Mouse (Mus musculus): Measurements from ENCODE around the gene C3. TPM values are rescaled to one million over a fixed set of nuclear protein-coding genes. Genes with fewer than 3 reads are reported as not detected.

C3 gene
- polyA plus RNA-seq, 1 experiment from 2014 or later, result 1.8 TPM

- Histone ChIP-seq H3K4me1 (replicated peaks) (peaks cover 31% of the 10 kb centered on the region), H3K27ac (peak within 1 kb of the TSS; percentile 95), H3K9me3 (replicated peaks) (no peaks in the 10 kb centered on the region), H3K36me3 (peaks cover 7% of the 10 kb centered on the region; the same call in 1 of the 2 replicates), H3K4me2 (peak within 1 kb of the TSS; percentile 96), H3K27me3 (no peaks in the 10 kb centered on the region), H3K9ac (peak within 1 kb of the TSS; percentile 59), H3K4me3 (peak within 1 kb of the TSS; percentile 94)
- WGBS, result under 1% methylated on average over 50 of the region's 52 CpGs
- ATAC-seq (replicated peaks; ENCODE audit: insufficient number of reproducible peaks, insufficient read depth, low FRiP score, low read depth), result peak; percentile 54
Measured at GRCm38 (mm10) chr17:57249186-57250181, 21.5 kb upstream of the C3 start, which contains the start of gene Trip10. TSS of gene Trip10 (plus strand) at chr17:57249455.

GRCm38 (mm10) chr17:57248771-57249170 lies 20.8 kb upstream of the C3 start:
- 11% methylated on average over 13 of the region's 13 CpGs for WGBS

GRCm38 (mm10) chr17:57248201-57248699 lies 20.3 kb upstream of the C3 start, which contains the start of gene Gpr108:
TSS of gene Gpr108 (minus strand) at chr17:57248446.
- Histone ChIP-seq H3K36me3 (no peaks in the 10 kb centered on the region), H3K27me3 (no peaks in the 10 kb centered on the region), H3K9ac (peak within 1 kb of the TSS; percentile 85), H3K9me3 (replicated peaks) (no peaks in the 10 kb centered on the region), H3K4me1 (replicated peaks) (peaks cover 31% of the 10 kb centered on the region), H3K4me2 (peak within 1 kb of the TSS; percentile 96), H3K27ac (peak within 1 kb of the TSS; percentile 96), H3K4me3 (peak within 1 kb of the TSS; percentile 94)
- ATAC-seq (replicated peaks; ENCODE audit: insufficient number of reproducible peaks, insufficient read depth, low FRiP score, low read depth), result peak; percentile 53
- WGBS, result under 1% methylated on average over 12 of the region's 12 CpGs

More at GRCm38 (mm10) chr17:57248771-57249170, 20.8 kb upstream of the C3 start:
- Histone ChIP-seq H3K4me2 (peak overlapping the region; percentile 96), H3K36me3 (peaks cover under 1% of the 10 kb centered on the region; the same call in 1 of the 2 replicates), H3K4me3 (peak overlapping the region; percentile 94), H3K9me3 (replicated peaks) (no peaks in the 10 kb centered on the region), H3K4me1 (replicated peaks) (peaks cover 31% of the 10 kb centered on the region), H3K27me3 (no peaks in the 10 kb centered on the region), H3K9ac (peak overlapping the region; percentile 48), H3K27ac (peak overlapping the region; percentile 95)
- ATAC-seq (replicated peaks; ENCODE audit: insufficient number of reproducible peaks, insufficient read depth, low FRiP score, low read depth), result no peak

- WGBS, result under 1% methylated on average over 46 of the region's 46 CpGs
- ATAC-seq (replicated peaks; ENCODE audit: insufficient number of reproducible peaks, insufficient read depth, low FRiP score, low read depth), result peak; percentile 90
- peaks cover 4% of the 10 kb centered on the region; the same call in 1 of the 2 replicates for H3K36me3 ChIP-seq
- peak overlapping the region; percentile 85 for H3K9ac ChIP-seq
- peaks cover 31% of the 10 kb centered on the region for H3K4me1 ChIP-seq (replicated peaks)
- H3K4me3 ChIP-seq, result peak overlapping the region; percentile 94
- no peaks in the 10 kb centered on the region for H3K9me3 ChIP-seq (replicated peaks)
- H3K27me3 ChIP-seq, result no peaks in the 10 kb centered on the region
- peak overlapping the region; percentile 96 for H3K27ac ChIP-seq
- H3K4me2 ChIP-seq, result peak overlapping the region; percentile 96
Measured at GRCm38 (mm10) chr17:57247393-57248200, 19.7 kb upstream of the C3 start.

- no peak; the same call in 1 of the 2 replicates for ATAC-seq (replicated peaks; ENCODE audit: insufficient number of reproducible peaks, insufficient read depth, low FRiP score, low read depth)
- Histone ChIP-seq H3K4me3 (peak overlapping the region; percentile 94), H3K4me1 (replicated peaks) (peaks cover 31% of the 10 kb centered on the region), H3K36me3 (peaks cover 9% of the 10 kb centered on the region), H3K27me3 (no peaks in the 10 kb centered on the region), H3K9ac (peak overlapping the region; percentile 85), H3K9me3 (replicated peaks) (0 out of 2 replicates have a peak, but pooled peaks cover 1% of the 10 kb centered on the region), H3K27ac (peak overlapping the region; percentile 96), H3K4me2 (peak overlapping the region; percentile 84)
- 4% methylated on average over 18 of the region's 18 CpGs for WGBS
Measured at GRCm38 (mm10) chr17:57246663-57247392, 18.9 kb upstream of the C3 start.

DNA sequence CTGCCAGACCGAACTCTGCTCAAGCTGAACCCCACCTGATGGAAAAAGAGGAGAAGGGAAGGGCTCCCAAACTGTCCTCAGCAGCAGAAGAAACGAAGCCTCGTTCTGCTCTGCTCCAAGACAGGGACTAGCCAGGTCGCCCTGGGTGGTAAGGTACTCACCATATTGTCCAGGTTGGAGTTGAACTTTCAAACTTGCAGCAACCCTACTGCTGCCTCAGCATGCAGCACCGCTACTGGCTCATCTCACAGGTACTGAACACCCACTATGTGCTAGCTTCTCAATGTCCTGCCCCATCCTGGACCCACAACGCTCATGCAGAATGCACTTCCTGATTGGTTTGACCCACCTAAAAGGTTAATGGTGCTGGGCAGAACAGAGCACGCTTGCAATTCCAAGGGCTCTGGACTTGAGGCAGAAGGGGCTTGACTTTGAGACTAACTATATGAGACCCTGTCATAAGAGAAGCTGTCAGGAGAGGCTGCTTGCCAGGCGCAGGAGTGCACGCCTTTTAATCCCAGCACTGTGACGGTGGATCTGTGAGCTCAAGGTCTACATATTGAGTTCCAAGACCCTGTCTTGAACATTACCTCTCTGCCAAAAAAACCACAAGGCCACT lies 17.5 kb upstream of the C3 start:
- peaks cover 14% of the 10 kb centered on the region for H3K36me3 ChIP-seq
- no peak overlapping the region for H3K9ac ChIP-seq
- H3K27ac ChIP-seq, result no peak overlapping the region
- H3K9me3 ChIP-seq (replicated peaks), result 0 out of 2 replicates have a peak, but pooled peaks cover 3% of the 10 kb centered on the region
- no peak overlapping the region for H3K4me2 ChIP-seq
- H3K4me1 ChIP-seq (replicated peaks), result peaks cover 19% of the 10 kb centered on the region
- ATAC-seq (replicated peaks; ENCODE audit: insufficient number of reproducible peaks, insufficient read depth, low FRiP score, low read depth), result no peak
- H3K27me3 ChIP-seq, result no peaks in the 10 kb centered on the region
- H3K4me3 ChIP-seq, result no peak overlapping the region
- 84% methylated on average over 10 of the region's 10 CpGs for WGBS

GRCm38 (mm10) chr17:57243650-57244370 lies 15.9 kb upstream of the C3 start:
- no peak for ATAC-seq (replicated peaks; ENCODE audit: insufficient number of reproducible peaks, insufficient read depth, low FRiP score, low read depth)
- Histone ChIP-seq H3K4me3 (no peak overlapping the region), H3K9ac (no peak overlapping the region), H3K27ac (no peak overlapping the region), H3K4me2 (no peak overlapping the region), H3K27me3 (no peaks in the 10 kb centered on the region), H3K36me3 (peaks cover 14% of the 10 kb centered on the region), H3K9me3 (replicated peaks) (0 out of 2 replicates have a peak, but pooled peaks cover 3% of the 10 kb centered on the region), H3K4me1 (replicated peaks) (peaks cover 14% of the 10 kb centered on the region)
- WGBS, result 64% methylated on average over 10 of the region's 10 CpGs

GRCm38 (mm10) chr17:57237181-57237580 lies 9.2 kb upstream of the C3 start:
- Histone ChIP-seq H3K36me3 (peaks cover 35% of the 10 kb centered on the region), H3K9me3 (replicated peaks) (0 out of 2 replicates have a peak, but pooled peaks cover 3% of the 10 kb centered on the region), H3K4me3 (no peak overlapping the region), H3K9ac (no peak overlapping the region), H3K27me3 (no peaks in the 10 kb centered on the region), H3K27ac (no peak overlapping the region), H3K4me1 (replicated peaks) (no peaks in the 10 kb centered on the region), H3K4me2 (no peak overlapping the region)
- 0 out of 2 replicates have a peak, but pooled peaks have one; percentile 40 for ATAC-seq (replicated peaks; ENCODE audit: insufficient number of reproducible peaks, insufficient read depth, low FRiP score, low read depth)
- 85% methylated on average over 9 of the region's 9 CpGs for WGBS

- no peak for ATAC-seq (replicated peaks; ENCODE audit: insufficient number of reproducible peaks, insufficient read depth, low FRiP score, low read depth)
- Histone ChIP-seq H3K4me3 (no peak overlapping the region), H3K27ac (no peak overlapping the region), H3K27me3 (no peaks in the 10 kb centered on the region), H3K36me3 (peaks cover 27% of the 10 kb centered on the region; the same call in 1 of the 2 replicates), H3K4me2 (no peak overlapping the region), H3K4me1 (replicated peaks) (no peaks in the 10 kb centered on the region), H3K9ac (no peak overlapping the region), H3K9me3 (replicated peaks) (no peaks in the 10 kb centered on the region)
- WGBS, result 82% methylated on average over 5 of the region's 5 CpGs
Measured at GRCm38 (mm10) chr17:57235803-57236202, 7.9 kb upstream of the C3 start.

Measured in heart, embryonic 15.5 days (tissue).